Mouse (Mus musculus): ENCODE measurements at regions not wholly inside any gene's neighbourhood (a gene's known extent, or its start where the extent isn't known, plus 50 kb on each side); places are given as distances from the start of the nearest gene placed in this dataset.

DNA sequence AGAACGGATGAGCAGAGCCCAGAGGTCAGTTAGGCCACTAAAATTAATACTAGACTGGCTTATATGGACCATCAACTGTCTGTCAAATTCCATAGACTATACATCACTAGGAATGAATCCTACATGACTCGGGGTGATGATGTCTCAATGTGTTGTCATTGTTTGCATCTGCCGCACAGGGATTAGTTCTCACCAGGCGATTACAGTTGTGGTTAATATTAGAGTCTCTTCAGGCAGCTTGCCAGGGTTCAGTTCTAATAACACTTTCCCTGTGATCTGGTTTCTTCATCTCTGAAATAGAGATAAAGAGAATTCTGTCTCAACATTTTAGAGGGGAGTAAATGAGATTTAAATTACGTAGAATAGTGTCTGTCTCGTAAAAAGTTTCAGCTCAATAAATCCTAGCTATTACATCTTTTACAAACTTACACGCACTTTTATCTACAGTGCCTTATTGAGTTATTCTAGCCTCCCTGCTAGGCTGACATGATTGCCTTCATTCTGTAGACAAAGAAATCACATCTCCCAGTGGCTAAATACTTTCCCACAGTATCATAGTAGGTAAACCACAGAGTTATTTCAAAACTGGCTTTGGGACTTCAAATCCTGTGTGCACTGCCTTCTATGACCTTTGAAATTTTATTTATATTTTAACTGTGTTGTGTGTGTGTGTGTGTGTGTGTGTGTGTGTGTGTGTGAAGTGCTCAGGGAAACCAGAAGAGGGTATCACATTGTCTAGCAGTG, 148.0 kb upstream of the 4933402D24Rik start:
- Histone ChIP-seq H3K36me3 (ENCODE audit: poor library complexity, severe bottlenecking) (no peaks in the 10 kb centered on the region), H3K27ac (no peak overlapping the region), H3K4me1 (no peaks in the 10 kb centered on the region), H3K9me3 (replicated peaks) (no peaks in the 10 kb centered on the region), H3K4me2 (no peak overlapping the region), H3K9ac (no peak overlapping the region), H3K27me3 (no peaks in the 10 kb centered on the region), H3K4me3 (no peak overlapping the region)
- no peak for ATAC-seq
- 79% methylated on average over 7 of the region's 7 CpGs for WGBS

DNA sequence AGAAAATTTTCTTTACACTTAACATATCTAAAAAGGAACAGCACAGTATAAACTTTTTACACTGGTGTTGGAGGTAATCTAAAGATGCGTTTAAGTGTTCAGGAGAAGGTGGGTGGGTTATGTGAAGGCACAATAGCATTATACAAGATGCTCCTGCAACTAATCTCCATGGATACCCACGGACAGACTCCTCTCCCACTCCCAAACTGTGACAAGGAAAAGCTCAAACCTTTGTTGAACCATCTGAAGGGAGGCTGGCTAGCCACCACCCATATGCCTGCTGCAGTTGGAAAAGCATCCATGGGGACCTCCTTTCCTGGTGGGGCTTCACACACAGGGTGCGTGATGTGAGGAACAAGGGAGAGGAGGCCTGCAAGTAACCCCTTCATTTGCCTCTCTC, 141.7 kb upstream of the 4933402D24Rik start:
- Histone ChIP-seq H3K36me3 (ENCODE audit: poor library complexity, severe bottlenecking) (no peaks in the 10 kb centered on the region), H3K27ac (no peak overlapping the region), H3K27me3 (no peaks in the 10 kb centered on the region), H3K4me3 (no peak overlapping the region), H3K4me2 (no peak overlapping the region), H3K9me3 (replicated peaks) (no peaks in the 10 kb centered on the region), H3K9ac (no peak overlapping the region), H3K4me1 (no peaks in the 10 kb centered on the region)
- WGBS = 75% methylated on average over 3 of the region's 3 CpGs
- no peak for ATAC-seq

DNA sequence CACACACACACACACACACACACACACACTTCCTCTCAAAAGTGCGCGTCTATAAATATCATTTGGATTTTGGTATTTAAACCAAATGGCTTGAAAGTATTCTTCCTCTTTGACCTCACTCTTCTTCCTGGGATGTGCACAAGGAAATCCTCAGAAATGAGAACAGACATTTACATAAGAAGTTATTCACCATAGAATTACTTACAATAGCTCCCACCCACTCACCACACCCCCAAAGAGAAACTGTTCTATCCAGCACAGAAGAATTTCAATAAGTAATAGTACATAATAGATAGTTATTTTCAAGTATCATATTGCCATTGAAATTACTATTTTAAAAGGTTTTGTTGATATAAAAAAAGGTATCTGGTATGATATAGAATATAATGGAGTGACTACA, 140.1 kb upstream of the 4933402D24Rik start:
- Histone ChIP-seq H3K9me3 (replicated peaks) (no peaks in the 10 kb centered on the region), H3K4me2 (no peak overlapping the region), H3K27me3 (no peaks in the 10 kb centered on the region), H3K4me3 (no peak overlapping the region), H3K36me3 (ENCODE audit: poor library complexity, severe bottlenecking) (no peaks in the 10 kb centered on the region), H3K9ac (no peak overlapping the region), H3K27ac (no peak overlapping the region), H3K4me1 (no peaks in the 10 kb centered on the region)
- ATAC-seq = no peak
- WGBS = 94% methylated on average over 2 of the region's 2 CpGs

DNA sequence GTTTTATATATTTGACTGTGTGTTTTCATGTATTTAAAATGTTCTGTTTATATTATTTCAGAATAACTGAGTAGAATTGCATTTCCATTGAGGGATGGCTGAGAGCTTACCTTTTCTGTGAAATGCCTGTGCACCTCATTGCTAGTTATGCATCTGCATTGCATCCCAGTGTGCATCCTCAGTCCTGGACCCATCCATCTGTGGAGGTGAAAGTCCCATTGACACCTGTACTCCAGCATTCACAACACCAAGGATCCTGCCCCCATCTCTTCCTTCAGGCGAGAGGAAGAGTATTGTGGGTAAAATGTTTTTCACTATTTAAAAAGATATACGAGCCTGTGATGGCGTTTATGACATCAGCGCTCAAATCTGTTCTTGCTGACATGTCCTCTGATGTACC, 134.6 kb upstream of the 4933402D24Rik start:
- WGBS = 91% methylated on average over 4 of the region's 4 CpGs
- no peak for ATAC-seq
- no peaks in the 10 kb centered on the region for H3K9me3 ChIP-seq (replicated peaks)

DNA sequence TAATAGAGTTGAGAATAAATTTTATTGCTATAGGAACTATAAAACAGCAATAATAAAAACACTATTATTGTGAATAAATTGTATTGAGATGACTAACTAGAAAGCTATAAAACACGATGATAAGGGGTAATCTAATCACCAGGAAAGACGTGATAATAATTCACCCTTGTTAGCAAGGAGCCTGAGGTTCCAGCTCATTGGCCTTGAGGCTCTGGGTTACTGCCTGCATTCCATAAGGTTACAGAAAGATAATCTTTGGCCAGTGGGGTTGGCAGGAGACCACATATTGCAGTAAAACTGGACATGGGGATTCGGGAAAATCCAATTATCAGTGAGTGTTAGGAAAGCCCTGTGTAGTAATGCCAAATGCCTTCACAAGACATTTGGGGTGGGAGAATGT, 134.1 kb upstream of the 4933402D24Rik start:
- Histone ChIP-seq H3K4me3 (no peak overlapping the region), H3K9ac (no peak overlapping the region), H3K27ac (no peak overlapping the region), H3K4me2 (no peak overlapping the region), H3K9me3 (replicated peaks) (no peaks in the 10 kb centered on the region), H3K27me3 (no peaks in the 10 kb centered on the region), H3K4me1 (peaks cover 12% of the 10 kb centered on the region), H3K36me3 (ENCODE audit: poor library complexity, severe bottlenecking) (no peaks in the 10 kb centered on the region)
- 81% methylated on average over 3 of the region's 3 CpGs for WGBS
- ATAC-seq = no peak

More for the DNA sequence above, 134.6 kb upstream of the 4933402D24Rik start:
- no peak overlapping the region for H3K9ac ChIP-seq
- H3K27me3 ChIP-seq = no peaks in the 10 kb centered on the region
- no peaks in the 10 kb centered on the region for H3K36me3 ChIP-seq (ENCODE audit: poor library complexity, severe bottlenecking)
- H3K4me2 ChIP-seq = no peak overlapping the region
- H3K4me1 ChIP-seq = peaks cover 12% of the 10 kb centered on the region
- H3K4me3 ChIP-seq = no peak overlapping the region
- no peak overlapping the region for H3K27ac ChIP-seq

DNA sequence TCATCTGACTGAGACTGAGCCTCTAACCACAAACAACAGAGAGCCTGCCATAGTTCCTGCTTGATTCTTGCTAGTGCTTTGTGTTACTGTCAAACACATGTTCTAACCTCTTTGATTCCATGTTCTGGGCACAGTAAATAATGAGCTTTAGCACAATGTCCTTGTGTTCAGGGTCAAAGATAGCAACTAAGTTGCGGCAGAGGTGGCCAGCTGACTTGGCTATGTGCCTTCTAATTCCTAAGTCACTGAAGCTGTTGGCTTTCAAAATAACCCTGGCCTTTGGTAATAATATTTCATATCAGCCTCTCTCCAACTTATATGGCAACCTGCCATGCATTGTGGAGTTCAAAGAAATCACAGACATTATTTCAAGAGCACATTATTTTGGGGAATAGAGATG, 133.3 kb upstream of the 4933402D24Rik start:
- H3K27ac ChIP-seq = no peak overlapping the region
- ATAC-seq = no peak
- no peak overlapping the region for H3K4me3 ChIP-seq
- WGBS = 46% methylated on average over 1 of the region's 1 CpGs
- no peak overlapping the region for H3K4me2 ChIP-seq
- no peak overlapping the region for H3K9ac ChIP-seq
- H3K36me3 ChIP-seq (ENCODE audit: poor library complexity, severe bottlenecking) = no peaks in the 10 kb centered on the region
- no peaks in the 10 kb centered on the region for H3K27me3 ChIP-seq
- H3K9me3 ChIP-seq (replicated peaks) = no peaks in the 10 kb centered on the region
- peaks cover 12% of the 10 kb centered on the region for H3K4me1 ChIP-seq

DNA sequence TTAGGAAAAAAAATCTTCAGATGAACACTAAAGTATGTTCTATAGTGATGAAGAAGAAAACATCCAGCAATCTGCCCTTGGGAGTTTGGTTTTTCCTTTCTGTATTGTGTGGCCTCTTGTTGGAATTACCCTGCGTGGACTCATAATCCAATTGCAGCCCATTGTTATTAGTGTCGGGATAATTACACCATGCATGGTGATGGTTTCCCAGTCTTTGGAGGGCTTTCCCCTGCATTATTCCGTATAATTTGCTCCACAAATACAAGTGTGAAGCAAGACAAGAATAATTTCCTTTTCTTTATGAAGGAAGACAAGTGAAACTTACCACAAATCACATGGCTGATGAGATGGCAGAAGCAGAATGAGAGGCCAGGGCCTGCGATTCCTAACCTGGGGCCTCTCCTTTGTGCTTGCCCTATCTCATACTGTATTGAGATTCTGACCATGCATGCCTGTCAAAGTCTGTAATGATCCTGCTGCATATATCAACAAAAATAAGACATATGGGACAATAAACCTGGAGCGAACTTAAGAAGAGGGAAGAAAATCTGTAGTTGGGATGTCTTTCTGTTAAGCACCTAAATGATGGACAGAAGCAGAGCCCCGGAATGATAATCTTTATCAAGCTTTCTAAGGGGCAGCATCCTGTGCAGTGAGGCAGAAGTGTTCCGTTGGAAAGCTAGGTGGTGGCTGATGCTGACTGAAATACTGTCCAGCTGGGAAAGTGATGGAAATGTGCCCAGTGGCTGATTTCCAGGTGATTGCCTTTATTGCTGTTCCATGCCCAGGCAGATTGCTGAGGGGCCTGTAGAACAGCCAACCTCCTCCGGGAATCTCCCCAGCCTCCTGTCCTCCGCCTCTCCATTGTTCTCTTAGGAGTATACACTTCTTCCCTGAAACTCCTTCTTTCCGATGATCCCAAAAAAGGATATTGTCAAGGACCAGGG, 130.8 kb upstream of the 4933402D24Rik start:
- Histone ChIP-seq H3K9me3 (replicated peaks) (no peaks in the 10 kb centered on the region), H3K9ac (no peak overlapping the region), H3K27me3 (no peaks in the 10 kb centered on the region), H3K4me1 (peaks cover 15% of the 10 kb centered on the region), H3K4me2 (no peak overlapping the region), H3K27ac (peak overlapping the region; percentile 32), H3K36me3 (ENCODE audit: poor library complexity, severe bottlenecking) (no peaks in the 10 kb centered on the region), H3K4me3 (no peak overlapping the region)
- 40% methylated on average over 10 of the region's 10 CpGs for WGBS
- peak; percentile 70 for ATAC-seq

DNA sequence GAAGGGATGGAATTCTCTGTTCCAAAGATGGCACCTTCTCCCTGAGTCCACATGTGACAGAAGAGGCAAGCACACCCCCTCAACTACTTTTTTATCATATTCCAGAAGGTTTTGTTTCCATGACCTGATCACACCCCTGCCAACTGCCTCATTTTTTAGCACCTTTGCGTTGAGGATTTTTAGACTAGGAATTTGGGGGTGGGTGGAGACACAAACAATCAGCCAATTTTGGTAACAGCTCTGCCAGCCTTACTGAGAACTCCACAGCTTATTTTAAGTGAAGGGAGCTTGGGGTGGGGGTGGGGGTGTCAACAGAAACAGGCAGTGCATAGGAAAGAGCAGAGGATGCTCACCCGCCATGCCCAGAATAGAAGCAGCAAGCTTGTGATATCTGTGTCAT, 129.7 kb upstream of the 4933402D24Rik start:
- WGBS = 80% methylated on average over 2 of the region's 2 CpGs
- no peak for ATAC-seq

DNA sequence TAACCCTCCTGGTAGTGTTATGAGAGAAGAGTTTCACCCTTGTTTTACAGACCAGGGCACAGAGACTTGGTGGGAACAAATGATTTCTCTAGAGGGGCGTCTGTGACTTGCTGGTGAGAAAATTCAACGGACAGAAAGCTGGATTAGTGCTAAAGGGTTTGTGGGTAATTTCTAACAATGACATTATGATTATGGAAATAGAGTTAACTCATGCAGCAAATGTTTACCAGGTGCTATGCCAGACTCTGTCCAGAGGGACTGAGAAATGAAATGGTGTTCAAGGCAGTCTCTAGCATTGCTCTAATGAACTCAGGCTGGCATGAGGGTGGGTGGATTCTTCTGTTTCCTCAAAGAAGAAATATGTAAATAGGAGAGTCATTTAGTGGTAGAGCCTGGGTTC, 128.5 kb upstream of the 4933402D24Rik start:
- Histone ChIP-seq H3K9ac (no peak overlapping the region), H3K27me3 (no peaks in the 10 kb centered on the region), H3K4me2 (no peak overlapping the region), H3K36me3 (ENCODE audit: poor library complexity, severe bottlenecking) (no peaks in the 10 kb centered on the region), H3K9me3 (replicated peaks) (no peaks in the 10 kb centered on the region), H3K4me3 (no peak overlapping the region), H3K4me1 (peaks cover 15% of the 10 kb centered on the region), H3K27ac (no peak overlapping the region)
- ATAC-seq = no peak
- 62% methylated on average over 2 of the region's 2 CpGs for WGBS

More for the DNA sequence above, 129.7 kb upstream of the 4933402D24Rik start:
- Histone ChIP-seq H3K27me3 (no peaks in the 10 kb centered on the region), H3K4me2 (no peak overlapping the region), H3K36me3 (ENCODE audit: poor library complexity, severe bottlenecking) (no peaks in the 10 kb centered on the region), H3K27ac (no peak overlapping the region), H3K9me3 (replicated peaks) (no peaks in the 10 kb centered on the region), H3K4me3 (no peak overlapping the region), H3K4me1 (peaks cover 15% of the 10 kb centered on the region), H3K9ac (no peak overlapping the region)

DNA sequence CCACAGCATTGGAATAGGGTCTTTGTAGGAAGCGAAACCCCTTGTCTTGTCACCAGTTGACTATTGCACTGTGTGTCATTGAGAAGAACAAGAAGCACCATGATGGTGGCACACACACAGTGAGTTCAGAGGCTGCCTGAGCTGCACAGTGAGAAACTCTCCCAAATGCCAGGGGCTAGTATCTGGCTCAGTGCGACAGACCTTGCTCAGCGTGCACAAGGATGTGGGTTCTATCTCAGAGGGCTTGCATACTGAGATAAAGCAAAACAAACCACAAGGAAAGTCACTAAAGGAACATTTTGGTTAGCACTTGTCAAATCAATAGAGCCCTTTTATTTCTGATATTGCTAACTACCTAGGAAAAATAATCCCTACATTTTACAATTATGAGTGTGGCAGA, 110.5 kb upstream of the 4933402D24Rik start:
- 89% methylated on average over 3 of the region's 3 CpGs for WGBS
- H3K9me3 ChIP-seq (replicated peaks) = no peaks in the 10 kb centered on the region
- no peak for ATAC-seq
- H3K27me3 ChIP-seq = no peaks in the 10 kb centered on the region
- H3K4me3 ChIP-seq = no peak overlapping the region
- no peaks in the 10 kb centered on the region for H3K4me1 ChIP-seq
- H3K27ac ChIP-seq = no peak overlapping the region
- H3K4me2 ChIP-seq = no peak overlapping the region
- no peaks in the 10 kb centered on the region for H3K36me3 ChIP-seq (ENCODE audit: poor library complexity, severe bottlenecking)
- no peak overlapping the region for H3K9ac ChIP-seq

DNA sequence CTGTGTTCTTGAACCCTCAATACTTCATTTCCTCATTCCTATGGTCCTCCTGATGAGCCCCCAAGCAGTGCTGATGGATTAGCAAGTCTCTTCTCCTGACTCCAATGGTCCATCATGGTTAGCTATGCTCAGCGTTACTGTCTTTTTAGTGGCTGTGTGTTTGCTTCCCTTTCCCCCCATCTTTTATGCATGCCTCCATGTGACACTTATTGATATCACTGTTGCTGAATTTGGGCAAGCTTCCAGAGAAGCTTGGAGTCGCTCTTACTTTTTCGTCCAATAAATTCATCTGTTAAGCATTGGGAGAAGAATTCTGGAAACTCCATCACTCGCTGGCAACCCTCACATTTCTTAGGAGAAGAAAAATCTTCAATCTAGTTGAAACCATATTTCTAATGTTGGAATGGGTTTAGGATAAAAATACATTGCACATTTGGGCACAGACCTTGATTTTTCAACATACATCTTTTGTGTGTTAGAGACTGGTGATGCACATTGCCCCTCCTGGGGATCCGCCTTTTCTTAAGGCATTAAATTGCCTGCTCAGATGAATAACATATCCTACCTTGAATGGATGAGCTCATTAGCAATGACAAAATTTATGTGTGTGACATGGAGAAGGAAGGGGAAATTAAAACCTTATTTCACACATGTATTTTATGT, 107.7 kb upstream of the 4933402D24Rik start:
- Histone ChIP-seq H3K4me2 (no peak overlapping the region), H3K4me3 (no peak overlapping the region), H3K9ac (no peak overlapping the region), H3K27me3 (no peaks in the 10 kb centered on the region), H3K4me1 (no peaks in the 10 kb centered on the region), H3K9me3 (replicated peaks) (no peaks in the 10 kb centered on the region), H3K36me3 (ENCODE audit: poor library complexity, severe bottlenecking) (no peaks in the 10 kb centered on the region), H3K27ac (no peak overlapping the region)
- ATAC-seq = peak; percentile 50; the same call in 1 of the 2 replicates
- 92% methylated on average over 5 of the region's 5 CpGs for WGBS
